8 mouse cellular contexts compared by ENCODE assay signal in the genomic region with DNA sequence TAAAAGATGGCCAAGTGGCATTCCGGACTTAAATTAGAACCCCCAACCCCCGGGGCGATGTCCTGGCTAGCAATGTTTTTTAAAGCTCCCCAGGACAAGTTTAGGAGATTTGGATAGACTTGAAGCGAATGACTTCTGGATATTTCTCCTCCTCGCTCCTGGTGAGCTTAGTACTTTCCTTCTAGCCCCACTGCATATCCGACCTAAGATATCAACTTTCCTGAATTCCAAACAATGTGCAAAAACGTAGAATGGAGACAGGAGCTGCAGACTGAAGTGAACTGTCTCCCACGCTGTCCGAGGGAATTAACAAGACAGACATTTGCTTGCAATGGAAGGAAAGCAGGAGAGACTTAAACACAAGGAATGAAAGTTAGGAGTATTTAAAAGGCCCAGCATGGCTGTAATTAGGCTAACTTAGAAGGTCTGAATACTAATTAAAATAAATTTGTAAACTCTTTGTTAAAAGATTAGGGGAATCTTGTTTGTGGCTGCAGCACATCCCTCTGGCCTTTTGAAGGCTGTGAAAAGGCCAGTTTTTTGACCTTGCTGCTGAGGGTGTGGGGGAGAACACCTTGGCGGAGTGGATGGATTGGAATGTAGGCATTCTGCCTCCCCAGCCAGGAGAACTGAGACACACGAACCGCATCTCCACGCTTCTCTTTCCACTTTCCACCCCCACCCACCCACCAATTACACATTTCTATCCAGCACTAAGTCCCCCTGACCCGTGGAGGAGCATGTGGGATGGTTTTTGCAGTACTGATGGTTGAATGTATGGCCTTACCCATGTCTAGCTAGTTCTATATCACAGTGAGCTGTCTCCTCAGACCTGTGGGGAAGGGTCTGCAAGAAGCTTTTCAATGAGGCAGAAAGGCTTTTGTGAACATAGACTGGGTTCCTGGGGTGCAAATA. TPM values are rescaled to one million over a fixed set of nuclear protein-coding genes. Genes with fewer than 3 reads are reported as not detected.
DNase-seq lines count a peak whose midpoint lies in the region; ATAC-seq and TF ChIP-seq lines count a peak whose summit lies in the region.

No protein-coding gene starts in this region.

- DNase-seq in kidney, adult 2 months, result no peak
- no peak for DNase-seq in kidney, postnatal 25 days
- DNase-seq in frontal cortex, postnatal 25 days (ENCODE audit: low spot score in 2 of 2), result no peak
- no peak for DNase-seq in urinary bladder, postnatal 14 days (ENCODE audit: low spot score)

- no peak for TF ChIP-seq CTCF in kidney, adult 2 months (conservative IDR thresholded peaks at IDR 0.05; ENCODE audit: insufficient read depth, insufficient read length, low read depth, low read length)

- H3K36me3 ChIP-seq in kidney, adult 2 months (ENCODE audit: control insufficient read depth, insufficient read depth, low read length), result peaks cover 2% of the 10 kb centered on the region; the same call in 1 of the 2 replicates
- H3K36me3 ChIP-seq in embryonic facial prominence, embryonic 12.5 days, result no peaks in the 10 kb centered on the region
- H3K36me3 ChIP-seq in intestine, embryonic 15.5 days, result no peaks in the 10 kb centered on the region
- H3K36me3 ChIP-seq in neural tube, embryonic 12.5 days, result no peaks in the 10 kb centered on the region

- H3K27ac ChIP-seq in kidney, adult 2 months (ENCODE audit: insufficient read depth, low read depth, low read length), result no peak overlapping the region
- H3K27ac ChIP-seq in embryonic facial prominence, embryonic 12.5 days, result no peak overlapping the region
- no peak overlapping the region for H3K27ac ChIP-seq in intestine, embryonic 15.5 days
- no peak overlapping the region for H3K27ac ChIP-seq in neural tube, embryonic 12.5 days

- no peak for ATAC-seq in embryonic facial prominence, embryonic 12.5 days (ENCODE audit: insufficient number of reproducible peaks, insufficient read depth, low FRiP score, low TSS enrichment)
- no peak for ATAC-seq in intestine, embryonic 15.5 days
- ATAC-seq in neural tube, embryonic 12.5 days (ENCODE audit: low FRiP score, low read depth), result no peak
- no peak for ATAC-seq in erythroblast, adult 5-6 weeks (replicated peaks; ENCODE audit: low FRiP score, poor library complexity, severe bottlenecking)

- no peaks in the 10 kb centered on the region for H3K9me3 ChIP-seq in embryonic facial prominence, embryonic 12.5 days
- no peaks in the 10 kb centered on the region for H3K9me3 ChIP-seq in intestine, embryonic 15.5 days
- H3K9me3 ChIP-seq in neural tube, embryonic 12.5 days, result no peaks in the 10 kb centered on the region

- H3K4me3 ChIP-seq in kidney, adult 2 months (ENCODE audit: insufficient read depth, low read depth, low read length), result peak overlapping the region; percentile 88; the same call in 1 of the 2 replicates
- peak overlapping the region; percentile 48 for H3K4me3 ChIP-seq in embryonic facial prominence, embryonic 12.5 days
- peak overlapping the region; percentile 49 for H3K4me3 ChIP-seq in intestine, embryonic 15.5 days (replicated peaks)
- peak overlapping the region; percentile 42 for H3K4me3 ChIP-seq in neural tube, embryonic 12.5 days

- H3K9ac ChIP-seq in embryonic facial prominence, embryonic 12.5 days, result 0 out of 2 replicates have a peak overlapping the region, but pooled peaks have one; percentile 24
- no peak overlapping the region for H3K9ac ChIP-seq in intestine, embryonic 15.5 days
- H3K9ac ChIP-seq in neural tube, embryonic 12.5 days, result peak overlapping the region; percentile 38; the same call in 1 of the 2 replicates

- no peak for TF ChIP-seq POLR2A in kidney, adult 2 months (IDR thresholded peaks at IDR 0.05; ENCODE audit: low read depth, low read length)

- H3K4me2 ChIP-seq in embryonic facial prominence, embryonic 12.5 days (replicated peaks), result peak overlapping the region; percentile 80
- H3K4me2 ChIP-seq in intestine, embryonic 15.5 days (replicated peaks), result peak overlapping the region; percentile 98
- peak overlapping the region; percentile 87 for H3K4me2 ChIP-seq in neural tube, embryonic 12.5 days (replicated peaks)

- no peaks in the 10 kb centered on the region for H3K27me3 ChIP-seq in kidney, adult 2 months (replicated peaks; ENCODE audit: control insufficient read depth, insufficient read depth, low read length)
- H3K27me3 ChIP-seq in embryonic facial prominence, embryonic 12.5 days, result peaks cover 35% of the 10 kb centered on the region
- H3K27me3 ChIP-seq in intestine, embryonic 15.5 days (replicated peaks), result peaks cover 9% of the 10 kb centered on the region; the same call in 1 of the 2 replicates
- peaks cover 42% of the 10 kb centered on the region for H3K27me3 ChIP-seq in neural tube, embryonic 12.5 days (replicated peaks)

- H3K4me1 ChIP-seq in kidney, adult 2 months (ENCODE audit: control insufficient read depth, insufficient read depth, low read length), result no peaks in the 10 kb centered on the region; the same call in 1 of the 2 replicates
- peaks cover 29% of the 10 kb centered on the region; the same call in 1 of the 2 replicates for H3K4me1 ChIP-seq in embryonic facial prominence, embryonic 12.5 days
- peaks cover 17% of the 10 kb centered on the region for H3K4me1 ChIP-seq in intestine, embryonic 15.5 days (replicated peaks)
- H3K4me1 ChIP-seq in neural tube, embryonic 12.5 days, result peaks cover 14% of the 10 kb centered on the region

- WGBS in kidney, adult 2 months, result 36% methylated on average over 14 of the region's 14 CpGs
- 8% methylated on average over 14 of the region's 14 CpGs for WGBS in embryonic facial prominence, embryonic 12.5 days
- whole genome bisulfite sequencing in intestine, embryonic 15.5 days, result 29% methylated on average over 14 of the region's 14 CpGs
- 11% methylated on average over 14 of the region's 14 CpGs for WGBS in neural tube, embryonic 12.5 days

RNA-seq across cellular contexts. Expression of a gene that starts 0.8 kb away (rescaled TPM):
- 36.5 and 39.7 TPM in 2 replicates for polyA plus RNA-seq in kidney, adult 2 months (2012; rRNA removed)
- 3.7 TPM in 2 replicates for polyA plus RNA-seq in embryonic facial prominence, embryonic 12.5 days (2016; fragmentation: Nextera tagmentation; extraction: Ambion mirVana)
- 1.3 and 1.6 TPM in 2 replicates for polyA plus RNA-seq in intestine, embryonic 15.5 days (2015; fragmentation: Nextera tagmentation; extraction: Ambion mirVana)
- polyA plus RNA-seq in neural tube, embryonic 12.5 days (2016; fragmentation: Nextera tagmentation; extraction: Ambion mirVana), result 1.8 and 2.5 TPM in 2 replicates
- 6.5 and 7.3 TPM in 2 replicates for total RNA-seq in erythroblast, adult 5-6 weeks (2015; ENCODE audit: low replicate concordance)
- 2.4 and 2.9 TPM in 2 replicates for total RNA-seq in erythroblast, adult 5-6 weeks (2017; ENCODE audit: low replicate concordance)
